Mouse (Mus musculus) forebrain, embryonic 14.5 days (tissue): ENCODE measurements around the gene Efhc1. TPM values are rescaled to one million over a fixed set of nuclear protein-coding genes. Genes with fewer than 3 reads are reported as not detected.
A peak's percentile ranks its signal among the peaks of the same experiment; 100 is the strongest.
"Not testable (repeated sequence)": the region's sequence is repeated elsewhere in the genome, so short reads cannot be mapped to it uniquely, and the experiment has no call there.

Source experiments
- ATAC-seq: fragments of 200-750 bp; cut with Nextera tagmentation; 2 replicates; pipeline ENCODE4 v1.8.0; 2017; ENCODE audit warnings: mild to moderate bottlenecking, moderate library complexity
- DNase-seq: peaks from one replicate; pipeline ENCODE4 v3.0.0-alpha.2; 2015; ENCODE audit warnings: low spot score
- H3K27ac ChIP-seq: fragments of 300-500 bp; sonication (generic); 2 replicates; pipeline ENCODE4 v1.5.1; 2014; ENCODE audit warnings: low read depth, mild to moderate bottlenecking, control low read depth, low read length, moderate library complexity
- H3K27me3 ChIP-seq: fragments of 300-500 bp; sonication (generic); replicated peaks from 2 replicates; pipeline ENCODE4 v1.6.1; 2014; ENCODE audit warnings: low read length, control low read depth, mixed read lengths; ENCODE audit not compliant: control insufficient read depth, insufficient read depth
- H3K36me3 ChIP-seq: fragments of 300-500 bp; sonication (generic); 2 replicates; pipeline ENCODE4 v1.6.1; 2014; ENCODE audit warnings: low read length, control low read depth; ENCODE audit not compliant: control insufficient read depth, insufficient read depth
- H3K4me1 ChIP-seq: fragments of 300-500 bp; sonication (generic); 2 replicates; pipeline ENCODE4 v1.6.1; 2014; ENCODE audit warnings: antibody characterized with exemption, low read length, control low read depth; ENCODE audit not compliant: control insufficient read depth, insufficient read depth
- H3K4me2 ChIP-seq: fragments of 300-500 bp; sonication (generic); 2 replicates; pipeline ENCODE4 v1.6.1; 2014; ENCODE audit warnings: mild to moderate bottlenecking, control low read depth, low read length
- H3K4me3 ChIP-seq: fragments of 300-500 bp; sonication (generic); 2 replicates; pipeline ENCODE4 v1.5.1; 2014; ENCODE audit warnings: low read depth, low read length, control low read depth
- H3K9ac ChIP-seq: fragments of 300-500 bp; sonication (generic); 2 replicates; pipeline ENCODE4 v1.6.1; 2014; ENCODE audit warnings: mild to moderate bottlenecking, low read length, control low read depth, moderate library complexity
- H3K9me3 ChIP-seq: fragments of 300-500 bp; sonication (generic); replicated peaks from 2 replicates; pipeline ENCODE4 v1.6.1; 2016; ENCODE audit warnings: low read length, control low read depth, mixed read lengths; ENCODE audit not compliant: control insufficient read depth
- WGBS: fragments of 180-500 bp; shearing (Covaris S2); extraction: QIAGEN DNeasy Blood & Tissue Kit; methylation state at CpG from one replicate; pipeline ENCODE4 v1.1.7; 2014; 5-methylcytosine and 5-hydroxymethylcytosine counted together
- polyA plus RNA-seq: library from polyadenylated mRNA; unstranded; fragments of >200 nt; fragmentation: Nextera tagmentation; extraction: Ambion mirVana; gene quantifications from 2 replicates; pipeline ENCODE4 v1.2.1, GENCODE M21; 2014

Efhc1 gene
- polyA plus RNA-seq, 1 experiment from 2014 or later: 2.6 TPM

GRCm38 (mm10) chr1:20917496-20918050, 33.9 kb upstream of the Efhc1 start:
- H3K4me2 ChIP-seq: no peak overlapping the region
- H3K36me3 ChIP-seq: no peaks in the 10 kb centered on the region
- no peaks in the 10 kb centered on the region for H3K27me3 ChIP-seq
- WGBS: 95% methylated on average over 6 of the region's 6 CpGs
- H3K9me3 ChIP-seq: no peaks in the 10 kb centered on the region
- no peak overlapping the region for H3K9ac ChIP-seq
- DNase-seq (no peak), ATAC-seq (no peak)
- no peak overlapping the region for H3K4me3 ChIP-seq
- peaks cover 3% of the 10 kb centered on the region; the same call in 1 of the 2 replicates for H3K4me1 ChIP-seq
- H3K27ac ChIP-seq: no peak overlapping the region

GRCm38 (mm10) chr1:20919728-20920127, 31.7 kb upstream of the Efhc1 start:
- no peak overlapping the region for H3K9ac ChIP-seq
- H3K4me3 ChIP-seq: no peak overlapping the region
- DNase-seq: no peak
- no peaks in the 10 kb centered on the region for H3K9me3 ChIP-seq
- H3K27me3 ChIP-seq: no peaks in the 10 kb centered on the region
- ATAC-seq: no peak
- H3K4me1 ChIP-seq: peaks cover 6% of the 10 kb centered on the region; the same call in 1 of the 2 replicates
- no peaks in the 10 kb centered on the region for H3K36me3 ChIP-seq
- 90% methylated on average over 2 of the region's 2 CpGs for WGBS
- H3K27ac ChIP-seq: no peak overlapping the region
- no peak overlapping the region for H3K4me2 ChIP-seq

GRCm38 (mm10) chr1:20921081-20921528, 30.3 kb upstream of the Efhc1 start:
- 73% methylated on average over 10 of the region's 10 CpGs for WGBS
- no peak overlapping the region for H3K9ac ChIP-seq

GRCm38 (mm10) chr1:20922612-20923399, 28.6 kb upstream of the Efhc1 start:
- 57% methylated on average over 11 of the region's 11 CpGs for WGBS
- peak; percentile 46; the same call in 1 of the 2 replicates for ATAC-seq

More at GRCm38 (mm10) chr1:20921081-20921528, 30.3 kb upstream of the Efhc1 start:
- Histone ChIP-seq H3K27ac (no peak overlapping the region), H3K36me3 (no peaks in the 10 kb centered on the region), H3K9me3 (no peaks in the 10 kb centered on the region), H3K27me3 (no peaks in the 10 kb centered on the region), H3K4me3 (no peak overlapping the region), H3K4me1 (peaks cover 6% of the 10 kb centered on the region; the same call in 1 of the 2 replicates), H3K4me2 (no peak overlapping the region)
- ATAC-seq (no peak), DNase-seq (no peak)

GRCm38 (mm10) chr1:20925324-20925723, 26.1 kb upstream of the Efhc1 start:
- not testable (repeated sequence) for ATAC-seq, H3K9ac ChIP-seq
- 84% methylated on average over 7 of the region's 7 CpGs for whole genome bisulfite sequencing

More at GRCm38 (mm10) chr1:20922612-20923399, 28.6 kb upstream of the Efhc1 start:
- Histone ChIP-seq H3K4me2 (no peak overlapping the region), H3K4me3 (no peak overlapping the region), H3K27me3 (no peaks in the 10 kb centered on the region), H3K4me1 (peaks cover 6% of the 10 kb centered on the region; the same call in 1 of the 2 replicates), H3K9me3 (no peaks in the 10 kb centered on the region), H3K9ac (no peak overlapping the region), H3K27ac (no peak overlapping the region; the same call in 1 of the 2 replicates), H3K36me3 (no peaks in the 10 kb centered on the region)
- peak; percentile 29 for DNase-seq

GRCm38 (mm10) chr1:20925926-20926325, 25.5 kb upstream of the Efhc1 start:
- Histone ChIP-seq H3K9me3 (no peaks in the 10 kb centered on the region), H3K36me3 (no peaks in the 10 kb centered on the region), H3K27me3 (no peaks in the 10 kb centered on the region), H3K4me2 (no peak overlapping the region), H3K9ac (no peak overlapping the region), H3K4me1 (peaks cover 5% of the 10 kb centered on the region; the same call in 1 of the 2 replicates), H3K4me3 (no peak overlapping the region), H3K27ac (no peak overlapping the region)
- ATAC-seq (no peak), DNase-seq (no peak)
- 94% methylated on average over 4 of the region's 4 CpGs for WGBS

More at GRCm38 (mm10) chr1:20925324-20925723, 26.1 kb upstream of the Efhc1 start:
- H3K4me1 ChIP-seq, H3K27ac ChIP-seq, H3K4me3 ChIP-seq, H3K36me3 ChIP-seq, DNase-seq, H3K27me3 ChIP-seq, H3K9me3 ChIP-seq, H3K4me2 ChIP-seq: not testable (repeated sequence)

GRCm38 (mm10) chr1:20926376-20926775, 25.1 kb upstream of the Efhc1 start:
- 88% methylated on average over 4 of the region's 4 CpGs for WGBS
- no peaks in the 10 kb centered on the region for H3K9me3 ChIP-seq
- no peak overlapping the region for H3K4me3 ChIP-seq
- H3K27me3 ChIP-seq: no peaks in the 10 kb centered on the region
- H3K36me3 ChIP-seq: no peaks in the 10 kb centered on the region
- H3K4me1 ChIP-seq: peaks cover 3% of the 10 kb centered on the region; the same call in 1 of the 2 replicates
- DNase-seq (no peak), ATAC-seq (no peak)
- no peak overlapping the region for H3K27ac ChIP-seq
- no peak overlapping the region for H3K9ac ChIP-seq
- H3K4me2 ChIP-seq: no peak overlapping the region

GRCm38 (mm10) chr1:20928487-20928886, 22.9 kb upstream of the Efhc1 start:
- Histone ChIP-seq H3K9me3 (no peaks in the 10 kb centered on the region), H3K36me3 (no peaks in the 10 kb centered on the region), H3K27me3 (no peaks in the 10 kb centered on the region), H3K27ac (no peak overlapping the region), H3K4me3 (no peak overlapping the region), H3K4me2 (no peak overlapping the region), H3K9ac (no peak overlapping the region), H3K4me1 (no peaks in the 10 kb centered on the region)
- DNase-seq (no peak), ATAC-seq (no peak)
- WGBS: 83% methylated on average over 4 of the region's 4 CpGs

- peak; percentile 73 for DNase-seq
Measured at GRCm38 (mm10) chr1:20933457-20933856, 18.0 kb upstream of the Efhc1 start.

More at GRCm38 (mm10) chr1:20933457-20933856, 18.0 kb upstream of the Efhc1 start:
- H3K9ac ChIP-seq: no peak overlapping the region
- H3K4me3 ChIP-seq: no peak overlapping the region
- H3K27me3 ChIP-seq: no peaks in the 10 kb centered on the region
- H3K36me3 ChIP-seq: peaks cover 15% of the 10 kb centered on the region; the same call in 1 of the 2 replicates
- no peaks in the 10 kb centered on the region for H3K9me3 ChIP-seq
- H3K4me1 ChIP-seq: no peaks in the 10 kb centered on the region
- H3K4me2 ChIP-seq: no peak overlapping the region
- ATAC-seq: peak; percentile 81
- WGBS: 19% methylated on average over 7 of the region's 7 CpGs
- no peak overlapping the region for H3K27ac ChIP-seq
